Mouse (Mus musculus): ENCODE measurements at regions not wholly inside any gene's neighbourhood (a gene's known extent, or its start where the extent isn't known, plus 50 kb on each side); places are given as distances from the start of the nearest gene placed in this dataset.

- TF ChIP-seq CTCF (IDR thresholded peaks at IDR 0.05; ENCODE audit: low read depth, low read length) (no peak), POLR2A (IDR thresholded peaks at IDR 0.05; ENCODE audit: extremely low read depth, insufficient read depth, low read length) (no peak)
Measured at GRCm38 (mm10) chr17:51620528-51620927, 212.6 kb downstream of the Satb1 start.
